Mouse (Mus musculus) MEL (cell line): ENCODE measurements around the gene Rims1. TPM values are rescaled to one million over a fixed set of nuclear protein-coding genes. Genes with fewer than 3 reads are reported as not detected.

Source experiments
- DNase-seq: peaks from one replicate; pipeline ENCODE4 v3.0.0; 2011; ENCODE audit warnings: low read depth, low spot score
- H3K27ac ChIP-seq: 2 replicates; pipeline ENCODE4 v1.5.1; 2012; ENCODE audit warnings: low read depth, mild to moderate bottlenecking, control low read depth, low read length, moderate library complexity; ENCODE audit not compliant: control insufficient read depth
- H3K27me3 ChIP-seq, 2 experiments: fragments of 150-350 bp in 1 of 2; sonication (generic) in 1 of 2; 2 replicates each; pipeline ENCODE4 v1.6.1; 2012; ENCODE audit warnings: low read length in 2 of 2, mild to moderate bottlenecking in 2 of 2, improper control_type of control experiment in 1 of 2, moderate library complexity in 1 of 2; ENCODE audit not compliant: insufficient read depth in 2 of 2, control insufficient read depth in 1 of 2
- H3K36me3 ChIP-seq, 2 experiments: 2 replicates each; pipeline ENCODE4 v1.6.1; 2012 to 2014; ENCODE audit warnings: low read length in 2 of 2, improper control_type of control experiment in 1 of 2, inconsistent platforms in 1 of 2, mild to moderate bottlenecking in 1 of 2; ENCODE audit not compliant: insufficient read depth in 2 of 2, control insufficient read depth in 1 of 2
- H3K4me1 ChIP-seq, 2 experiments: fragments of 150-350 bp in 1 of 2; sonication (generic) in 1 of 2; 2 replicates each; pipeline ENCODE4 v1.6.1; 2012; ENCODE audit warnings: low read length in 2 of 2, improper control_type of control experiment in 1 of 2, mild to moderate bottlenecking in 1 of 2; ENCODE audit not compliant: insufficient read depth in 2 of 2, control insufficient read depth in 1 of 2
- H3K4me3 ChIP-seq, 2 experiments: fragments of 150-350 bp in 1 of 2; sonication (generic) in 1 of 2; 2 replicates each; pipeline ENCODE4 v1.5.1; 2012; ENCODE audit warnings: low read depth in 2 of 2, low read length in 2 of 2, mild to moderate bottlenecking in 2 of 2, moderate library complexity in 2 of 2, control low read depth in 1 of 2, improper control_type of control experiment in 1 of 2; ENCODE audit not compliant: control insufficient read depth in 1 of 2, insufficient read depth in 1 of 2
- H3K79me2 ChIP-seq: 2 replicates; pipeline ENCODE4 v1.6.1; 2012; ENCODE audit warnings: mild to moderate bottlenecking, low read length, moderate library complexity; ENCODE audit not compliant: control insufficient read depth, poor library complexity, insufficient read depth
- H3K9ac ChIP-seq: 2 replicates; pipeline ENCODE4 v1.6.1; 2012; ENCODE audit warnings: low read depth, mild to moderate bottlenecking, control low read depth, low read length, moderate library complexity; ENCODE audit not compliant: control insufficient read depth, poor library complexity, severe bottlenecking
- H3K9me3 ChIP-seq: fragments of 150-350 bp; sonication (generic); replicated peaks from 2 replicates; pipeline ENCODE4 v1.6.1; 2012; ENCODE audit warnings: mild to moderate bottlenecking, low read length, improper control_type of control experiment, moderate library complexity; ENCODE audit not compliant: insufficient read depth
- CHD1 ChIP-seq: IDR thresholded peaks from 2 replicates; pipeline ENCODE4 v1.6.1; 2012; ENCODE audit warnings: low read depth, mild to moderate bottlenecking, inconsistent platforms, low read length, improper control_type of control experiment
- CHD2 ChIP-seq: IDR thresholded peaks from 2 replicates; pipeline ENCODE4 v1.6.1; 2011; ENCODE audit warnings: low read length, improper control_type of control experiment
- CTCF ChIP-seq, 3 experiments: IDR thresholded peaks in 2 of 3; conservative IDR thresholded peaks in 1 of 3; 2 replicates each; pipeline ENCODE4 v1.5.1; 2011 to 2012; ENCODE audit warnings: low read length in 3 of 3, low read depth in 2 of 3, mild to moderate bottlenecking in 2 of 3, improper control_type of control experiment in 1 of 3, inconsistent platforms in 1 of 3, mixed read lengths in 1 of 3, moderate library complexity in 1 of 3; ENCODE audit not compliant: control insufficient read depth in 1 of 3, insufficient read depth in 1 of 3, poor library complexity in 1 of 3, severe bottlenecking in 1 of 3
- ELF1 ChIP-seq: IDR thresholded peaks from 2 replicates; pipeline ENCODE4 v1.6.1; 2014; ENCODE audit warnings: low read depth, mild to moderate bottlenecking, inconsistent platforms, low read length, improper control_type of control experiment, moderate library complexity
- GABPA ChIP-seq: IDR thresholded peaks from 2 replicates; pipeline ENCODE4 v1.6.1; 2012; ENCODE audit warnings: low read depth, mild to moderate bottlenecking, inconsistent platforms, low read length, improper control_type of control experiment, moderate library complexity
- HCFC1 ChIP-seq: IDR thresholded peaks from 2 replicates; pipeline ENCODE4 v1.6.1; 2012; ENCODE audit warnings: low read depth, mild to moderate bottlenecking, inconsistent platforms, low read length, improper control_type of control experiment, moderate library complexity
- JUND ChIP-seq: IDR thresholded peaks from 2 replicates; pipeline ENCODE4 v1.6.1; 2011; ENCODE audit warnings: low read depth, mild to moderate bottlenecking, improper control_type of control experiment, low read length
- KAT2A ChIP-seq: conservative IDR thresholded peaks from 2 replicates; pipeline ENCODE4 v1.6.1; 2012; ENCODE audit warnings: low read depth, low read length, improper control_type of control experiment, inconsistent platforms
- MAFK ChIP-seq: IDR thresholded peaks from 2 replicates; pipeline ENCODE4 v1.6.1; 2011; ENCODE audit warnings: low read depth, mild to moderate bottlenecking, low read length, improper control_type of control experiment, borderline replicate concordance
- MAX ChIP-seq: IDR thresholded peaks from 2 replicates; pipeline ENCODE4 v1.6.1; 2011; ENCODE audit warnings: low read length, improper control_type of control experiment
- MEF2A ChIP-seq: IDR thresholded peaks from 2 replicates; pipeline ENCODE4 v1.6.1; 2014; ENCODE audit warnings: low read depth, mild to moderate bottlenecking, inconsistent platforms, low read length, improper control_type of control experiment; ENCODE audit not compliant: poor library complexity, insufficient replicate concordance, severe bottlenecking; ENCODE audit errors: extremely low read depth
- MXI1 ChIP-seq: IDR thresholded peaks from 2 replicates; pipeline ENCODE4 v1.6.1; 2011; ENCODE audit warnings: mild to moderate bottlenecking, low read depth, low read length, improper control_type of control experiment
- MYB ChIP-seq: IDR thresholded peaks from 2 replicates; pipeline ENCODE4 v1.6.1; 2011; ENCODE audit warnings: mild to moderate bottlenecking, low read depth, low read length, improper control_type of control experiment
- MYC ChIP-seq: IDR thresholded peaks from 2 replicates; pipeline ENCODE4 v1.6.1; 2011; ENCODE audit warnings: low read depth, mild to moderate bottlenecking, low read length, improper control_type of control experiment, moderate library complexity
- NELFE ChIP-seq: IDR thresholded peaks from 2 replicates; pipeline ENCODE4 v1.6.1; 2011; ENCODE audit warnings: low read depth, low read length, improper control_type of control experiment
- NRF1 ChIP-seq: IDR thresholded peaks from 2 replicates; pipeline ENCODE4 v1.6.1; 2014; ENCODE audit warnings: low read depth, mild to moderate bottlenecking, inconsistent platforms, low read length, improper control_type of control experiment, moderate library complexity; ENCODE audit not compliant: poor library complexity, insufficient read depth, severe bottlenecking
- POLR2AphosphoS2 ChIP-seq: IDR thresholded peaks from 2 replicates; pipeline ENCODE4 v1.6.1; 2011; ENCODE audit warnings: low read length, improper control_type of control experiment
- POLR2AphosphoS5 ChIP-seq: IDR thresholded peaks from 2 replicates; pipeline ENCODE4 v1.6.1; 2012; ENCODE audit warnings: low read depth, borderline replicate concordance, mild to moderate bottlenecking, inconsistent platforms, low read length, moderate library complexity, mixed read lengths
- RCOR1 ChIP-seq: IDR thresholded peaks from 2 replicates; pipeline ENCODE4 v1.6.1; 2012; ENCODE audit warnings: low read depth, mild to moderate bottlenecking, inconsistent platforms, low read length, improper control_type of control experiment
- TBP ChIP-seq: IDR thresholded peaks from 2 replicates; pipeline ENCODE4 v1.8.0; 2011; ENCODE audit warnings: low read depth, low read length, improper control_type of control experiment
- TCF12 ChIP-seq: IDR thresholded peaks from 2 replicates; pipeline ENCODE4 v1.6.1; 2014; ENCODE audit warnings: low read depth, mild to moderate bottlenecking, inconsistent platforms, low read length, improper control_type of control experiment, moderate library complexity
- UBTF ChIP-seq: IDR thresholded peaks from 2 replicates; pipeline ENCODE4 v1.6.1; 2012; ENCODE audit warnings: low read depth, mild to moderate bottlenecking, inconsistent platforms, low read length, improper control_type of control experiment, moderate library complexity, borderline replicate concordance; ENCODE audit not compliant: insufficient read depth
- USF1 ChIP-seq: IDR thresholded peaks from 2 replicates; pipeline ENCODE4 v1.6.1; 2014; ENCODE audit warnings: low read depth, mild to moderate bottlenecking, inconsistent platforms, low read length, improper control_type of control experiment, moderate library complexity
- USF2 ChIP-seq, 2 experiments: IDR thresholded peaks; 2 replicates each; pipeline ENCODE4 v1.6.1; 2011 to 2012; ENCODE audit warnings: improper control_type of control experiment in 2 of 2, low read length in 2 of 2, borderline replicate concordance in 1 of 2, inconsistent platforms in 1 of 2, low read depth in 1 of 2, mild to moderate bottlenecking in 1 of 2; ENCODE audit not compliant: insufficient read depth in 1 of 2
- ZKSCAN1 ChIP-seq: IDR thresholded peaks from 2 replicates; pipeline ENCODE4 v1.6.1; 2012; ENCODE audit warnings: low read depth, mild to moderate bottlenecking, inconsistent platforms, low read length, improper control_type of control experiment, moderate library complexity
- polyA plus RNA-seq, 2 experiments: library from polyadenylated mRNA; stranded (reverse) in 1 of 2; unstranded in 1 of 2; fragments of >175 nt in 1 of 2; fragments of >200 nt in 1 of 2; gene quantifications; 2 replicates each; pipeline versions ENCODE4 v1.2.1 to v1.2.4; 2012; ENCODE audit warnings: low replicate concordance in 2 of 2, low read depth in 1 of 2; ENCODE audit not compliant: insufficient read length in 2 of 2, insufficient read depth in 1 of 2, missing spikeins in 1 of 2
- total RNA-seq: library from RNA; depleted of rRNA; stranded (reverse); fragments of 300-350 nt; gene quantifications from 2 replicates; pipeline ENCODE4 v1.2.3, GENCODE M21; 2012

The Rims1 gene
- total and polyA plus RNA-seq, 3 experiments: 0.31 TPM; not detected in 2

GRCm38 (mm10) chr1:22596197-22596596 lies 209.6 kb downstream of the Rims1 start:
- TF ChIP-seq CHD2: no peak
- no peak for TF ChIP-seq TBP
- TF ChIP-seq GABPA: no peak
- TF ChIP-seq KAT2A: no peak
- TF ChIP-seq ELF1: no peak
- TF ChIP-seq CHD1: no peak
- TF ChIP-seq ZKSCAN1: no peak
- no peak for TF ChIP-seq CTCF (IDR thresholded peaks at IDR 0.05 in 2 of 3, conservative IDR thresholded peaks at IDR 0.05 in 1 of 3; ENCODE audit: control insufficient read depth in 1 of 3, insufficient read depth in 1 of 3, low read depth in 2 of 3, low read length in 3 of 3, poor library complexity in 1 of 3, severe bottlenecking in 1 of 3)
- no peak for TF ChIP-seq NRF1
- TF ChIP-seq POLR2AphosphoS5: no peak
- no peak for TF ChIP-seq USF1
- TF ChIP-seq MYB: no peak
- TF ChIP-seq MEF2A: no peak
- no peak for TF ChIP-seq HCFC1
- no peak for TF ChIP-seq MXI1
- no peak for TF ChIP-seq USF2 (IDR thresholded peaks at IDR 0.05; ENCODE audit: borderline replicate concordance in 1 of 2, insufficient read depth in 1 of 2, low read depth in 1 of 2, low read length in 2 of 2)
- no peak for TF ChIP-seq TCF12
- TF ChIP-seq UBTF: no peak
- H3K4me1 ChIP-seq: no peaks in the 10 kb centered on the region
- no peak overlapping the region for H3K27ac ChIP-seq
- H3K4me3 ChIP-seq: no peak overlapping the region
- H3K9ac ChIP-seq: no peak overlapping the region
- no peak for DNase-seq
- no peaks in the 10 kb centered on the region for H3K79me2 ChIP-seq
- H3K9me3 ChIP-seq: no peaks in the 10 kb centered on the region
- no peaks in the 10 kb centered on the region for H3K27me3 ChIP-seq
- H3K36me3 ChIP-seq: no peaks in the 10 kb centered on the region

- Histone ChIP-seq H3K27me3 (no peaks in the 10 kb centered on the region), H3K36me3 (no peaks in the 10 kb centered on the region), H3K79me2 (no peaks in the 10 kb centered on the region), H3K9me3 (no peaks in the 10 kb centered on the region), H3K27ac (no peak overlapping the region), H3K4me3 (no peak overlapping the region), H3K9ac (no peak overlapping the region), H3K4me1 (no peaks in the 10 kb centered on the region)
- DNase-seq: no peak
- TF ChIP-seq CHD2 (no peak), MAFK (no peak), JUND (no peak), MXI1 (no peak), POLR2AphosphoS2 (no peak), POLR2AphosphoS5 (no peak), ELF1 (no peak), KAT2A (no peak), MYB (no peak), MYC (no peak), RCOR1 (no peak), NELFE (no peak), MAX (no peak)
These were observed 211.0 kb downstream of the Rims1 start for GRCm38 (mm10) chr1:22594841-22595240.
